Mouse (Mus musculus) kidney, adult 2 months (tissue): Measurements from ENCODE around the gene Haus2. TPM values are rescaled to one million over a fixed set of nuclear protein-coding genes. Genes with fewer than 3 reads are reported as not detected.

Source experiments
- DNase-seq: peaks from one replicate; pipeline ENCODE4 v3.0.0; 2021
- H3K27ac ChIP-seq: fragments of 200-500 bp; 2 replicates; pipeline ENCODE4 v1.5.1; 2012; ENCODE audit warnings: low read depth, low read length, control low read depth, inconsistent platforms; ENCODE audit not compliant: insufficient read depth
- H3K27me3 ChIP-seq: fragments of 200-500 bp; replicated peaks from 2 replicates; pipeline ENCODE4 v1.6.1; 2012; ENCODE audit warnings: mild to moderate bottlenecking, moderate library complexity, low read length, inconsistent platforms; ENCODE audit not compliant: control insufficient read depth, insufficient read depth
- H3K36me3 ChIP-seq: fragments of 200-500 bp; 2 replicates; pipeline ENCODE4 v1.6.1; 2012; ENCODE audit warnings: mild to moderate bottlenecking, moderate library complexity, low read length, inconsistent platforms; ENCODE audit not compliant: control insufficient read depth, insufficient read depth
- H3K4me1 ChIP-seq: fragments of 200-500 bp; 2 replicates; pipeline ENCODE4 v1.6.1; 2011; ENCODE audit warnings: low read length; ENCODE audit not compliant: control insufficient read depth, insufficient read depth
- H3K4me3 ChIP-seq: fragments of 200-500 bp; 2 replicates; pipeline ENCODE4 v1.5.1; 2011; ENCODE audit warnings: mild to moderate bottlenecking, low read depth, low read length, control low read depth; ENCODE audit not compliant: insufficient read depth
- CTCF ChIP-seq: fragments of 200-500 bp; conservative IDR thresholded peaks from 2 replicates; pipeline ENCODE4 v1.5.1; 2011; ENCODE audit warnings: low read depth, mild to moderate bottlenecking, control low read depth, low read length, moderate library complexity, mixed read lengths; ENCODE audit not compliant: insufficient read depth, insufficient read length
- POLR2A ChIP-seq: fragments of 200-500 bp; IDR thresholded peaks from one replicate; pipeline ENCODE4 v1.6.1; 2011; ENCODE audit warnings: low read depth, low read length, control low read depth
- WGBS: fragments of 180-500 bp; shearing (Covaris S2); methylation state at CpG from one replicate; pipeline ENCODE4 v1.1.7; 2018; 5-methylcytosine and 5-hydroxymethylcytosine counted together
- polyA plus RNA-seq: library from polyadenylated mRNA; depleted of rRNA; stranded (reverse); fragments of >200 nt; gene quantifications from 2 replicates; pipeline ENCODE4 v1.2.3, GENCODE M21; 2012

Gene Haus2
- polyA plus RNA-seq, 1 experiment = 3.2 TPM

DNA sequence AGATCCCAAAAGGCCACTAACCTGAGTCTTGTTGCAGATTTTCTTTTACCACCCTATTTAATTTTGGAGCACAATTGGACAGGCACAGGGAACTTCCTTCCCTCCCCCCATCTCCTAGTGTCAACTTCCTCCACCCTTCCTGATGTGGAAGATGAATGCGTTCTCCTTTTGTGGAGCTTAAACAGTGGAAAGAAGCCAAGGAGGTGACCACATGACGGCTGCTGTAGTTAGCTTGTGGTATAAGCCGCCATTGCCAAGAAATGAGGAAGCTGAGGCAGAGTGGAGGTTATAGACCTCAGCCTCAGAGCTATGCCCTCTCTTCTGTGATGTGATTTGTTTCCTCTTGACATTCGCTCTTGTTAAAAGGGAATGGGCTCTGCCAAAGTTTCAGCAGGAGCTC is 22.8 kb downstream of the Haus2 start:
- no peak overlapping the region for H3K4me3 ChIP-seq
- peak; percentile 85 for DNase-seq
- no peaks in the 10 kb centered on the region for H3K36me3 ChIP-seq
- no peaks in the 10 kb centered on the region for H3K27me3 ChIP-seq
- peak overlapping the region; percentile 62 for H3K27ac ChIP-seq
- 0 out of 2 replicates have a peak, but pooled peaks cover 2% of the 10 kb centered on the region for H3K4me1 ChIP-seq
- WGBS = 58% methylated on average over 4 of the region's 4 CpGs
- no peak for TF ChIP-seq POLR2A
- no peak for TF ChIP-seq CTCF

DNA sequence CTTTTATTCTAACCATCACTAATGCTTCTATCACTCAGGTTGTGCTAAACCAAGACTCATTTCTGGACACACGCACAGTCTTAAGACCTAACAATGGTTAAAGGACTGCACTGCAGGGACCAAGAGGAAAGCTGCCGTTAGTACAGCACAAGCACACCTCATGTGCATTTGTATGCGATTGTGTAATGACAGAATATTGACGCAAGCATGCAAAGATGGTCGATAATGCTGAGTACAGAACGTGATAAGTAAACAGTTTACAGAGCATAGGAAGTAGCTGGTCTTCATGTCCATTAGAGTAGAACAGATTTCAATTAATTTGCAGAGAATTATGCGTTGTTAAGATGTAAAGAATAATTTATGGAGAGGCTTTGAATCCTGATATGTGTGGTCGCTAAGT is 31.7 kb downstream of the Haus2 start:
- 85% methylated on average over 8 of the region's 8 CpGs for WGBS
- H3K27me3 ChIP-seq = no peaks in the 10 kb centered on the region
- H3K4me3 ChIP-seq = no peak overlapping the region
- no peak for DNase-seq
- H3K36me3 ChIP-seq = no peaks in the 10 kb centered on the region
- no peak overlapping the region for H3K27ac ChIP-seq
- no peak for TF ChIP-seq POLR2A
- TF ChIP-seq CTCF = no peak
- H3K4me1 ChIP-seq = no peaks in the 10 kb centered on the region

DNA sequence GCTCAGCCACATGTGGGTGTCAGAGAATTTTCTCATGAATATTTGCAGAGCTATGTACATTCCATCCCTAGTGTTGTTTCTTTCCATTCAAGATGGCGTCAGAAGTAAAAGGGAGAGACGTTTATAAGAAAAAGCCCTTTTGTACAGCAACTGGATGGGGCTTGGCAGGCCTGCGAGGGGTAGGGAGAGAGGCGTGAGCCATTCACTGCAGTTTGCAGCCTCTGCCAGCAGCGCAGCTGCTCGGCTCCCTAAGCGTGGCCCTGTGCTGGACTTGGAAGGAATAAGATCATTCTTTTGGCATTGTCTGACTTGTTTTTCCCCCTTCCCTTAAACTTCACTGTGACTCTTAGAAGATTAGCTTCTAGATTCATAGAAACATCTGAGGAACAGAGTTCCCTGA is 34.7 kb downstream of the Haus2 start:
- WGBS = 73% methylated on average over 7 of the region's 7 CpGs

DNA sequence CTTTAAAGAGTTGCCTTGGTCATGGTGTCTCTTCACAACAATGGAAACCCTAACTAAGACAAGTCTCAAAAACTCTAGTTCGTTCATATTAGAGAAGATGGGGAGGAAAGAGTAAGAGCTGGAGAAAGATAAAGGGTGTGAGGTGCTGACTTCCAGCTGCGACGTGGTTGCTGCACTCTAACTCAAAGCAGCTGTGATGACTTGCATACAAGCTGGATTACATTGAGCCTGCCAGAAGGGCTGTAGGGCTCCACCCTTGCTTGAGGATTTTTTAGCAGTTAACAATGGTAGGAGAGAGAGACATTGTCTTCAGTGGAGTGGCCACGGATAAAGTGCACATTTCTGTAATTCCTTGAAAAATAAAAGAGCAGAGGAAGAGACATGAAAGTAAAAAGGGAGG is 37.6 kb downstream of the Haus2 start:
- 63% methylated on average over 4 of the region's 4 CpGs for WGBS
- H3K4me3 ChIP-seq = no peak overlapping the region
- TF ChIP-seq CTCF = no peak
- no peak for TF ChIP-seq POLR2A
- H3K27ac ChIP-seq = no peak overlapping the region
- H3K4me1 ChIP-seq = no peaks in the 10 kb centered on the region
- H3K36me3 ChIP-seq = no peaks in the 10 kb centered on the region
- no peak for DNase-seq
- no peaks in the 10 kb centered on the region; the same call in 1 of the 2 replicates for H3K27me3 ChIP-seq

More for the DNA sequence above, 34.7 kb downstream of the Haus2 start:
- Histone ChIP-seq H3K27me3 (no peaks in the 10 kb centered on the region), H3K4me3 (no peak overlapping the region), H3K27ac (no peak overlapping the region), H3K36me3 (no peaks in the 10 kb centered on the region), H3K4me1 (no peaks in the 10 kb centered on the region)
- no peak for DNase-seq
- TF ChIP-seq POLR2A = no peak
- no peak for TF ChIP-seq CTCF

DNA sequence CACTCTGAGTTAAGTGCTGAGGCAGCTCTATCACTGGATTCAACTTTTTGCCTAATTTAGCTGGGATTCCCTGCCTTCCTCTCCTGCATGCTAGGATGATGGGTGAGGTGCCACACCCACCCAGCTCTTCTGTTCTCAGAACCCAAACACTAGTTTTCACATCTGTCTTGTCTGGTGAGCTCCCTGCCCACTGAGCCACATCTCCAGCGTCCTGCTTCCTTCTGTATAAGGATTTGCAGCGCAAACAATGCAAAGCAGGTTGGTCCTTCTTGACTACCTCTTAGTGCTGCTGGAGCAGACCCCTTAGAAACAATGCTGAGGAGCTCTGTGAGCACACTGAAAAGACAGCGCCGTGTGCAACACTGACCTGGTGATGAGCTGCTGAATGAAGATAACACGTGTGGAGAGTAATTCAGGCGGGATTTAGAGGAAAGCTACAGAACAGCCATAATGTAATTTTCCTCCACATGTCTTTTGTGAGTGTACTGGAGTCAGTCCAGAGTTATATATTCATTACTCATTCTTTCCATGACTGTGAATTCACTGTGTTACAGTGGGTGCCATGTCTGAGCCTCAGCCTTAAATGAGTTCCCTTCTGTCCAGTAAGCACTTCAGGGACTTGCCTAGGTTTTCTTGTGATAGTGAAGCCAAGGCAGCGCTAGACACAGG is 43.2 kb downstream of the Haus2 start:
- TF ChIP-seq CTCF = no peak
- TF ChIP-seq POLR2A = no peak
- DNase-seq = no peak
- 71% methylated on average over 7 of the region's 7 CpGs for WGBS
- no peaks in the 10 kb centered on the region; the same call in 1 of the 2 replicates for H3K27me3 ChIP-seq
- no peak overlapping the region for H3K4me3 ChIP-seq
- no peaks in the 10 kb centered on the region for H3K36me3 ChIP-seq
- 0 out of 2 replicates have a peak, but pooled peaks cover 4% of the 10 kb centered on the region for H3K4me1 ChIP-seq
- peak overlapping the region; percentile 53; the same call in 1 of the 2 replicates for H3K27ac ChIP-seq

DNA sequence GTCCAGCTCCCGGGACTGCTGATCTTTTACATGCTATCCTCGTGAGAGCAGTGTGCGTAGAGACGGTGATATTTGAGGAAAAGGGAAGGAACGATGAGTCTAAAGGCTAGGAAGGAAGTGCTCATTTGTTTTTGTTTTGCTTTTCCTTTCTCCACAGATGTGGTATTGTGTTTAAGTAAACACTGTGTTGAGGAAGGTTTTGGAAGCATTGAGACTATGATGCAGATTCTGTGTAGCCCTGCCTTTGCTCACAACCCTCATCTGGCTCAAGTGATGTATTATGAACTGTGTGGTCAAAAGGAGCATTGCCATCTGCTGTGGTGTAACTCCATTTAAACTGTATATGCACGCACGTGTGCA is 43.7 kb downstream of the Haus2 start:
- Histone ChIP-seq H3K4me1 (0 out of 2 replicates have a peak, but pooled peaks cover 4% of the 10 kb centered on the region), H3K27ac (peak overlapping the region; percentile 53; the same call in 1 of the 2 replicates), H3K36me3 (no peaks in the 10 kb centered on the region), H3K27me3 (no peaks in the 10 kb centered on the region; the same call in 1 of the 2 replicates), H3K4me3 (no peak overlapping the region)
- no peak for DNase-seq
- TF ChIP-seq CTCF (no peak), POLR2A (no peak)
- WGBS = 64% methylated on average over 7 of the region's 7 CpGs

DNA sequence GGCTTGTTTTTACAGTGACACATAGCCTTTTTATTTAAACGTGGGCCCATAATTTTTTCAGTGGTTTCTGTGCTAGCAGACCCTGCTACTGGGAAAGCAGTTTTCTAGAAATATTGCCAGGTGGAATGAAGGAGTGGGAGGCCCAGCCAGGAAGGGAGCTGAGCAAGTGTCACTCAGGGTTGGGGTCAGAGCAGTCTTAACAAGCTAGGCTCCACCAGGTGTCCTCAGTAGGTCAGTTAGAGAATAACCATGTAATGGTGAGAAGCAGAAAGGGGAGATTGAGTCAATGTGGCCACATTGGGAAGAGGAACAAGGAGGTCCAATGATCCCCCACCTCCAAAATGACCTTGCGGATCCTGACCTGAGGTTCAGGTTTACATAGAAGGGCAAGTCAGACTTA is 45.5 kb downstream of the Haus2 start:
- no peaks in the 10 kb centered on the region; the same call in 1 of the 2 replicates for H3K27me3 ChIP-seq
- no peak for DNase-seq
- H3K4me3 ChIP-seq = no peak overlapping the region
- no peak overlapping the region for H3K27ac ChIP-seq
- no peaks in the 10 kb centered on the region for H3K36me3 ChIP-seq
- TF ChIP-seq POLR2A = no peak
- no peak for TF ChIP-seq CTCF
- 72% methylated on average over 2 of the region's 2 CpGs for WGBS
- 0 out of 2 replicates have a peak, but pooled peaks cover 4% of the 10 kb centered on the region for H3K4me1 ChIP-seq
